Mouse (Mus musculus): ENCODE measurements around the gene Map3k5.

DNA sequence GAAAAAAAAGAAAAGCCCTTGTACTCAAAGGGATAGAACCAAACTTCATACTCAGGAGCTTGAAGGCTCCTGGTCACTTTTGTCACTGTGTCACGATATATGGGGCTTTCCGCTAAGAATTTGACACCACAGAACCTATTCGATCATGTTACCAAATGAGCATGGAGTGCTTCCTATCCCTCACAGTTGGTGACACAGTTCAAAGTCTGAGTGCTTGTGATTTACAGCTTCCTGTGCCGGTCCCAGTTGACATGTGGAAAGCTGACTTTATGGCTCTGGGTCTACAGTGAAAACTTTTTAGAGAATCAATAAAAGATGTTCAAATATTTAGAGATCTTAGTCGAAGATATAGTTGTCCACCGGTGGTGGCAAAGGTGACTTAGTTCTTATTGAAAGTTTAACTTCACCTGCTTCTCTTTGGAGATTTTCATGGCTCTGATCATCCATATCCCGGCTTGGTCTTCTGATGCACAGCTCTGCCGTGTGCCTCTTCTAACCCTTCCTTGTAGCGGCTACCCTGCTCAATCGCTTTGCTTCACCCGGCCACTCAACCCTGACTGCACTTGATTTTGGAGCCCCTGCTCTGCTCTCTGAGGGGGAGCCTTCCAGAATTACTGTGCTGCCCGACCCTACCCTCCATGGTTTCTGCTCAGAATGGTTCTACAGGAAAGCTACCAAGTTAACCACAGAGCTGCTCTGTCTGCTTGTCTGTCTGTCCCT is 198.8 kb downstream of the Map3k5 start:
- TF ChIP-seq CTCF (conservative IDR thresholded peaks at IDR 0.05; ENCODE audit: low read length), result no peak
- TF ChIP-seq NANOG (IDR thresholded peaks at IDR 0.05; ENCODE audit: borderline replicate concordance, low read length), result no peak
- no peak for TF ChIP-seq POU5F1 (IDR thresholded peaks at IDR 0.05; ENCODE audit: borderline replicate concordance, low read length)
